Mouse (Mus musculus) common myeloid progenitor, adult 5-6 weeks (primary cell): Measurements from ENCODE around the gene Pla1a. TPM values are rescaled to one million over a fixed set of nuclear protein-coding genes. Genes with fewer than 3 reads are reported as not detected.

Experiments
- ATAC-seq: replicated peaks from 2 replicates; pipeline ENCODE4 v1.8.0; 2016; ENCODE audit warnings: low read depth, mild to moderate bottlenecking, moderate TSS enrichment, inconsistent platforms; ENCODE audit not compliant: poor library complexity, severe bottlenecking
- total RNA-seq: library from RNA; stranded (forward); fragments of 200-1000, 187-1606 nt; gene quantifications from 2 replicates; pipeline ENCODE4 v1.2.3, GENCODE M21; 2017

Pla1a gene
- total RNA-seq, 1 experiment from 2014 or later: not detected

- no peak for ATAC-seq
Measured at GRCm38 (mm10) chr16:38350939-38351338, 82.0 kb downstream of the Pla1a start.

DNA sequence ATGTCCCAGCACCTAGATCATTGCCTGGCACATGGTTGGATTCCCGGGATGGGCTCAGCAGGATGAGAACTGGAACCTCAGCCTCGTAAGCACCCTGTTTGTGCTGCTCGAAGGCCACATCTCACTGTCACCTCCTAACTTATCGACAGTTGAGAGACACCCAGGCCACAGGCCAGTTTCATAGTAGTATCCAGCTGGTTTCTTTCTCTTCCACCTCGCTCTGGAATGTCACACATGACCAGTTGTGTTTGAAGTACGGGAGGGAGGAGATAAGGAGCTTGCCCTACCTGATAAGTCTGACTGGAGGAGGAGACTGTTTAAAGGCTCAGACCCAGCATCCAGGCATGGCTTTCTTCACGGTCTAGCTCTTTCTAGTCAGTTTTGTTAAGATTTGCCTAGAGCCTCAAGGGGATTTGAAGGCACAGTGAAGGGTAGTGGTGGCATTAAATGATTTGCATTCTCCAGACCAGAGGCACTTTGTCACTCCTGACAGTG lies 82.5 kb downstream of the Pla1a start:
- no peak for ATAC-seq

DNA sequence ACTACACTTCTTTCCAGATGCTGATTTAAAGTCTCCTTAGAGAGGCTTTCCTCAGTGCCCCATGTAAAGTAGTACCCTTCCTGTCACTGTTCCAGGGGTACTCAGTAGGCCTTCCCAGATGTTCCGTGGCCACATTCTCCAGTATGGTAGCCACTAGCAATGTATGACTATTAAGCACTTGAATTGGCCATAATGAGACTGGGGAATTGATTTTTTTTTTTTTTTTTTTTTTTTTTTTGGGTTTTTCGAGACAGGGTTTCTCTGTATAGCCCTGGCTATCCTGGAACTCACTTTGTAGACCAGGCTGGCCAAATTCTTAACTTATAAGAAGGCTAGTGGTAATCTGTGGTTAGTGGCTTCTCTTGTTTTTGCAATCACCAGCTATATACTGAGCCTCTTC lies 83.1 kb downstream of the Pla1a start:
- no peak for ATAC-seq

DNA sequence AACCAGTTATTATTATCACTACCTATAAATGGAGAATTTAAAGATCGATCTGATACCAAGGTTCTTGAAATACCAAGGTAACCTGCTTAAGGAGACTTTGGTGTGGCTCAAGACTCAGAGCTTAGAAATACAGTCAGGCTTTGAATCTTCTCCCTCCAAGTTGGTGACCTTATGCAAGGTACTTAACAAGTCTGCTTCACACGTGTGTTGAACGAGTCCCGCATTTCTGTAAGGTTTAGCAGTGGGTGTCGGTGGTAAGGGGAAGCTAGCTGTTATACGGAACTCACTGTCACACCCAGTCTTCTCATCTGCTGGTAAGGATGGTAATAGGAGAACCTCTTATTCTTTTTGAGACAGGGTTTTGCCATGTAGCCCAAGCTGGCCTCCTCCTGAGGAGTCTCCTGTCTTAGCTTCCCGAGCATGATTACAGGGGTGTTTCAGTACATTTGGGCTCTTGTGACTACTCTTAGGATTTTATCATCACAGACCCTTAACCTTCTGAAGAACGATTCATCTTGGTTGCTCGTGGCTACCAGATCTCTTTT lies 84.7 kb downstream of the Pla1a start:
- no peak for ATAC-seq

GRCm38 (mm10) chr16:38347588-38347987 lies 85.4 kb downstream of the Pla1a start:
- no peak for ATAC-seq

DNA sequence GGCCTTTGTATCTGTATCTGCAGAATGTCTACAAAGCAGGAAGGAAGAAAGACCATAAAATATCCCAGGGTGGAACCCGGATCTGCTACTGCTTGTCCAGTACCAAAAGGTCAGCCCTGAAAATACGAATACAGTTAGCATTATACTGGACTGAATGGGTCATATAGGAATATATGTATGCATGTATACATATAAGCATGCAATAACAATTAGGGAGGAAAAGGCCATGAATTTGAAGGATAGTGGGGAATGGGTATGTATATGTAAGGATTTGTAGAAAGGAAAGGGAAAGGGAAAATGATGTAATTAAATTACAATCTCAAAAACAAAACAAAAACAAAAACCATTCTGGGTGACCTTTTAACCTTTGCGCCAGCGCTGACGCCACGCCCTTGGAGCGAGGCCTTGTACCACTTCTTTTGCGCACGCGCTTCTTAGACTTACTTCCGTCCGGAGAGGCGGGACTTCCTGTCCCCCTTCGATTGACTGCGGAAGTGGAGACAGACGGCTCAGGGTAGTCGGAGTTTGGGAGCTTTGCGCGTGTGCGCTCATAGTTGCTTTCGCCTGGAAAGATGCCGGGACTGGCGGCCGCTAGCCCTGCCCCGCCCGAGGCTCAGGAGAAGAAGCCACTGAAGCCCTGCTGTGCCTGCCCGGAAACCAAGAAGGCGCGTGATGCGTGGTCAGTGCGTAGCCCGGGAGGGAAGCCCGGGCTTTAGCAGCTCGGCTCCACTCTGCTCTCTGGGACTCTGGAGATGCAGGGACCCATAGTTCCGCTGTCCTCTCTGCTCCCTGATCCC lies 86.2 kb downstream of the Pla1a start, which contains the start of the genes Cox17 and Gm21987:
Gene Cox17, plus strand, starts transcription at position 463 of the 797 bp plus-strand sequence.
Gene Gm21987, plus strand, starts transcription at position 512 of the 797 bp plus-strand sequence.
- peak; percentile 97 for ATAC-seq

Other genes starting within 250 kb of the Pla1a start
- gene Nr1i2, start 138.3 kb downstream of the Pla1a start, total RNA-seq: not detected in 2 replicates
- gene Maats1, start 91.0 kb downstream of the Pla1a start, total RNA-seq: not detected in 2 replicates
- 270 and 347 TPM in 2 replicates for gene Cox17, start 86.2 kb downstream of the Pla1a start, total RNA-seq
- gene Gm21987, start 86.1 kb downstream of the Pla1a start, total RNA-seq: not detected in 2 replicates
- 0.09 TPM in 1 of 2 replicates, not detected in the other for gene Popdc2, start 70.9 kb downstream of the Pla1a start, total RNA-seq
- 13.7 and 17.3 TPM in 2 replicates for gene Adprh, start 19.6 kb upstream of the Pla1a start, total RNA-seq
- 0.27 TPM in 1 of 2 replicates, not detected in the other for gene Cd80, start 22.4 kb upstream of the Pla1a start, total RNA-seq
- gene Timmdc1, start 89.5 kb upstream of the Pla1a start, total RNA-seq: 42.0 and 63.9 TPM in 2 replicates
- gene Poglut1, start 117.1 kb upstream of the Pla1a start, total RNA-seq: 21.7 and 22.6 TPM in 2 replicates
- gene Tmem39a, start 125.6 kb upstream of the Pla1a start, total RNA-seq: 30.0 and 76.3 TPM in 2 replicates